Comparison of ENCODE assay signal across 23 mouse cellular contexts in the genomic region with DNA sequence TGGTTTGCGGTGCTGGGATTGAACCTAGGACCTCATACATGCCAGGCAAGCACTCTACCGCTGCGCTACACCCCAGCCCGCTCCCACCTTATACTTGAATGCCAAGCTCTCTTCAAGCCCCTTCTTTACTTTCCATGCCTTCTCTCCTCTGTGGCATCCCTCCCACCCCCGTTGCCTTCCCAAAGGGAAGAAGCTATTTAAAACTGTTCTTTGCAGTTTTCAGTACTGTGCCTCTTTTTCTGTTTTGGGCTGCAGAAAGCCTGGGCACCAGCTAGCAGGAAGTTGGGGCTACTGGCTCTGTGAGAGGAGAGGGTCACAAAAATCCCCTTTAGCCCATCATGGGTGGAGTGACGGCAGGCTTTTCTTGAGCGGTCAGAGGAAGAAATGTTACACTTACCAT.
DNase-seq lines count a peak whose midpoint lies in the region; ATAC-seq and TF ChIP-seq lines count a peak whose summit lies in the region.
"Had no signal": no experiment of that assay in that cellular context is flagged by ENCODE, and none has a peak within 500 bp of the region (broad histone marks: within the 10 kb centered on the region; RNA-seq: fewer than 3 reads in every experiment).

No protein-coding gene starts in this region.

- H3K27me3 ChIP-seq in heart, embryonic 11.5 days (ENCODE audit: control insufficient read depth, insufficient read depth, low read length), result no peaks in the 10 kb centered on the region
- H3K27me3 ChIP-seq in heart, postnatal 0 days (ENCODE audit: control insufficient read depth, insufficient read depth, low read length), result no peaks in the 10 kb centered on the region
- H3K27me3 ChIP-seq: embryonic facial prominence, embryonic 12.5 days; forebrain, embryonic 15.5 days had no signal

- no peak overlapping the region for H3K9ac ChIP-seq in heart, embryonic 11.5 days (ENCODE audit: low read depth, low read length)
- no peak overlapping the region for H3K9ac ChIP-seq in heart, postnatal 0 days (replicated peaks; ENCODE audit: low read depth, low read length)
- H3K9ac ChIP-seq: embryonic facial prominence, embryonic 12.5 days; forebrain, embryonic 15.5 days; hindbrain, embryonic 14.5 days had no signal

- no peak overlapping the region for H3K4me2 ChIP-seq in heart, embryonic 11.5 days
- H3K4me2 ChIP-seq in heart, postnatal 0 days (ENCODE audit: low read depth, low read length), result no peak overlapping the region
- H3K4me2 ChIP-seq: embryonic facial prominence, embryonic 12.5 days; forebrain, embryonic 15.5 days; hindbrain, embryonic 14.5 days had no signal

- 92% methylated on average over 7 of the region's 7 CpGs for WGBS in heart, embryonic 11.5 days (ENCODE audit: insufficient replicate concordance)
- 88% methylated on average over 7 of the region's 7 CpGs for WGBS in heart, postnatal 0 days

- peak; percentile 72 for ATAC-seq in frontal cortex, adult (ENCODE audit: low TSS enrichment)
- ATAC-seq in heart, embryonic 11.5 days (replicated peaks; ENCODE audit: insufficient number of reproducible peaks, low FRiP score, low TSS enrichment), result no peak
- no peak for ATAC-seq in heart, postnatal 0 days (ENCODE audit: insufficient read depth, low read depth)
- ATAC-seq: CD4-positive, CD25-positive, alpha-beta regulatory T cell, adult 4 months; forebrain, embryonic 15.5 days; intestine, postnatal 0 days had no signal

- no peak for TF ChIP-seq CTCF in heart, postnatal 0 days (IDR thresholded peaks at IDR 0.05; ENCODE audit: low read depth)

- H3K36me3 ChIP-seq in heart, embryonic 11.5 days (ENCODE audit: control insufficient read depth, insufficient read depth, low read length), result no peaks in the 10 kb centered on the region
- no peaks in the 10 kb centered on the region for H3K36me3 ChIP-seq in heart, postnatal 0 days (replicated peaks; ENCODE audit: control insufficient read depth, insufficient read depth, low read length)
- H3K36me3 ChIP-seq: embryonic facial prominence, embryonic 12.5 days; forebrain, embryonic 15.5 days; G1E; hindbrain, embryonic 10.5 days had no signal

- H3K27ac ChIP-seq in heart, embryonic 11.5 days (ENCODE audit: low read depth, low read length), result 0 out of 2 replicates have a peak overlapping the region, but pooled peaks have one; percentile 6
- peak overlapping the region; percentile 46; the same call in 1 of the 2 replicates for H3K27ac ChIP-seq in heart, postnatal 0 days (ENCODE audit: low read depth)
- H3K27ac ChIP-seq: embryonic facial prominence, embryonic 12.5 days; forebrain, embryonic 15.5 days; hindbrain, embryonic 10.5 days; hindbrain, embryonic 14.5 days had no signal

- no peak overlapping the region for H3K4me3 ChIP-seq in heart, embryonic 11.5 days (ENCODE audit: low read depth, low read length)
- no peak overlapping the region for H3K4me3 ChIP-seq in heart, postnatal 0 days (ENCODE audit: low read depth, low read length)
- H3K4me3 ChIP-seq: embryonic facial prominence, embryonic 12.5 days; forebrain, embryonic 15.5 days; hindbrain, embryonic 10.5 days had no signal

- no peak for DNase-seq in frontal cortex, postnatal 14 days (ENCODE audit: low spot score in 2 of 2)
- no peak for DNase-seq in heart, adult 9 months (ENCODE audit: low spot score in 2 of 2)
- no peak for DNase-seq in heart, postnatal 0 days (ENCODE audit: low spot score)
- DNase-seq in heart, postnatal 4 days, result no peak
- DNase-seq in brain, adult 2 months (ENCODE audit: low read depth, low spot score), result peak; percentile 65
- DNase-seq in thymus, postnatal 4 days, result no peak
- DNase-seq: adrenal gland, adult 8-10 months; adrenal gland, postnatal 36 days; B cell, adult 2 months; cerebellum, adult 11-12 months; cerebellum, adult 9-10 months; cerebellum, postnatal 25 days; gastrocnemius, postnatal 36 days; kidney, adult 8-10 months had no signal

- H3K4me1 ChIP-seq in heart, embryonic 11.5 days (ENCODE audit: control insufficient read depth, insufficient read depth, low read length), result peaks cover 64% of the 10 kb centered on the region
- H3K4me1 ChIP-seq in heart, postnatal 0 days (ENCODE audit: control insufficient read depth, insufficient read depth), result peaks cover 47% of the 10 kb centered on the region

- TF ChIP-seq EP300 in heart, postnatal 0 days (IDR thresholded peaks at IDR 0.05; ENCODE audit: low read depth), result no peak

- H3K9me3 ChIP-seq in heart, embryonic 11.5 days (replicated peaks; ENCODE audit: control insufficient read depth, low read length), result no peaks in the 10 kb centered on the region
- no peaks in the 10 kb centered on the region for H3K9me3 ChIP-seq in heart, postnatal 0 days (replicated peaks; ENCODE audit: control insufficient read depth, low read length)
- H3K9me3 ChIP-seq: embryonic facial prominence, embryonic 12.5 days; forebrain, embryonic 15.5 days; hindbrain, embryonic 10.5 days had no signal
